21 mouse cellular contexts compared by ENCODE assay signal in genomic region chr5:151164815-151165214, GRCm38 (mm10).
DNase-seq lines count a peak whose midpoint lies in the region; ATAC-seq and TF ChIP-seq lines count a peak whose summit lies in the region.
"Had no signal": no experiment of that assay in that cellular context is flagged by ENCODE, and none has a peak within 500 bp of the region (broad histone marks: within the 10 kb centered on the region; RNA-seq: fewer than 3 reads in every experiment).

No protein-coding gene starts in this region.

- H3K4me1 ChIP-seq in forebrain, embryonic 10.5 days, result peaks cover 26% of the 10 kb centered on the region
- no peaks in the 10 kb centered on the region for H3K4me1 ChIP-seq in forebrain, embryonic 15.5 days
- H3K4me1 ChIP-seq in lung, postnatal 0 days (ENCODE audit: insufficient read depth, low read depth, low read length), result peaks cover 37% of the 10 kb centered on the region; the same call in 1 of the 2 replicates
- H3K4me1 ChIP-seq in intestine, embryonic 14.5 days (replicated peaks; ENCODE audit: control insufficient read depth, insufficient read depth, low read length), result peaks cover 17% of the 10 kb centered on the region; the same call in 1 of the 2 replicates
- peaks cover 25% of the 10 kb centered on the region for H3K4me1 ChIP-seq in stomach, embryonic 16.5 days (ENCODE audit: control insufficient read depth, insufficient read depth, low read length)
- H3K4me1 ChIP-seq: liver, embryonic 12.5 days had no signal

- no peak overlapping the region for H3K4me3 ChIP-seq in forebrain, embryonic 10.5 days
- H3K4me3 ChIP-seq in forebrain, embryonic 15.5 days, result no peak overlapping the region
- no peak overlapping the region for H3K4me3 ChIP-seq in lung, postnatal 0 days (ENCODE audit: low read depth, low read length)
- no peak overlapping the region for H3K4me3 ChIP-seq in intestine, embryonic 14.5 days (ENCODE audit: low read depth, low read length)
- H3K4me3 ChIP-seq in stomach, embryonic 16.5 days (replicated peaks; ENCODE audit: low read length), result no peak overlapping the region
- H3K4me3 ChIP-seq: erythroblast, embryonic 14.5 days; hindbrain, embryonic 15.5 days; liver, embryonic 12.5 days had no signal

- no peaks in the 10 kb centered on the region for H3K9me3 ChIP-seq in forebrain, embryonic 10.5 days
- H3K9me3 ChIP-seq in forebrain, embryonic 15.5 days, result no peaks in the 10 kb centered on the region
- H3K9me3 ChIP-seq in lung, postnatal 0 days (ENCODE audit: low read length), result no peaks in the 10 kb centered on the region
- H3K9me3 ChIP-seq in intestine, embryonic 14.5 days (ENCODE audit: control insufficient read depth, low read length), result no peaks in the 10 kb centered on the region
- no peaks in the 10 kb centered on the region for H3K9me3 ChIP-seq in stomach, embryonic 16.5 days (replicated peaks; ENCODE audit: control insufficient read depth, low read length)
- H3K9me3 ChIP-seq: hindbrain, embryonic 15.5 days; liver, embryonic 12.5 days had no signal

- H3K4me2 ChIP-seq in forebrain, embryonic 15.5 days (replicated peaks), result no peak overlapping the region
- H3K4me2 ChIP-seq in lung, postnatal 0 days (replicated peaks; ENCODE audit: low read depth, low read length), result no peak overlapping the region
- H3K4me2 ChIP-seq in intestine, embryonic 14.5 days (ENCODE audit: low read length), result no peak overlapping the region
- H3K4me2 ChIP-seq in stomach, embryonic 16.5 days (ENCODE audit: low read depth, low read length), result no peak overlapping the region
- H3K4me2 ChIP-seq: heart, embryonic 11.5 days; hindbrain, embryonic 15.5 days; liver, embryonic 12.5 days; lung, embryonic 14.5 days had no signal

- DNase-seq in forebrain, embryonic 10.5 days (ENCODE audit: extremely low spot score, low spot score), result no peak
- DNase-seq in lung, postnatal 0 days (ENCODE audit: low spot score), result no peak
- no peak for DNase-seq in lung, postnatal 4 days
- peak; percentile 37 for DNase-seq in intestine, embryonic 14.5 days (ENCODE audit: low spot score)
- DNase-seq in kidney, postnatal 25 days, result no peak
- DNase-seq in frontal cortex, postnatal 36 days (ENCODE audit: low spot score in 2 of 2), result no peak
- DNase-seq: cerebellum, postnatal 14 days; embryo, embryonic 11 days; forebrain, postnatal 0 days; gastrocnemius, postnatal 10 days; kidney, adult 2 months; kidney, postnatal 4 days; left cerebral cortex, postnatal 4 days; lung, embryonic 14.5 days; thymus, adult 18-20 months had no signal

- TF ChIP-seq EP300 in lung, postnatal 0 days (IDR thresholded peaks at IDR 0.05), result no peak

- no peak for ATAC-seq in forebrain, embryonic 15.5 days (replicated peaks)
- ATAC-seq in lung, postnatal 0 days, result no peak
- 0 out of 2 replicates have a peak, but pooled peaks have one; percentile 45 for ATAC-seq in intestine, embryonic 14.5 days (replicated peaks; ENCODE audit: low FRiP score, low TSS enrichment, low read depth)
- ATAC-seq in stomach, embryonic 16.5 days (ENCODE audit: insufficient read depth, low FRiP score), result 0 out of 2 replicates have a peak, but pooled peaks have one; percentile 21
- ATAC-seq: forebrain, postnatal 0 days; liver, embryonic 12.5 days had no signal

- TF ChIP-seq CTCF in lung, postnatal 0 days (IDR thresholded peaks at IDR 0.05), result no peak

- H3K27ac ChIP-seq in forebrain, embryonic 10.5 days, result peak overlapping the region; percentile 62; the same call in 1 of the 2 replicates
- H3K27ac ChIP-seq in forebrain, embryonic 15.5 days (replicated peaks), result no peak overlapping the region
- H3K27ac ChIP-seq in lung, postnatal 0 days (ENCODE audit: low read length), result peak overlapping the region; percentile 89; the same call in 1 of the 2 replicates
- H3K27ac ChIP-seq in intestine, embryonic 14.5 days (ENCODE audit: low read depth), result no peak overlapping the region
- H3K27ac ChIP-seq in stomach, embryonic 16.5 days (ENCODE audit: low read length), result 0 out of 2 replicates have a peak overlapping the region, but pooled peaks have one; percentile 7
- H3K27ac ChIP-seq: hindbrain, embryonic 15.5 days; liver, embryonic 12.5 days had no signal

- 73% methylated on average over 4 of the region's 4 CpGs for whole genome bisulfite sequencing in forebrain, embryonic 10.5 days
- 74% methylated on average over 4 of the region's 4 CpGs for WGBS in forebrain, embryonic 15.5 days
- 68% methylated on average over 4 of the region's 4 CpGs for WGBS in lung, postnatal 0 days
- 69% methylated on average over 4 of the region's 4 CpGs for WGBS in intestine, embryonic 14.5 days
- WGBS in stomach, embryonic 16.5 days, result 58% methylated on average over 4 of the region's 4 CpGs

- no peak overlapping the region for H3K9ac ChIP-seq in forebrain, embryonic 15.5 days (replicated peaks)
- H3K9ac ChIP-seq in lung, postnatal 0 days (replicated peaks; ENCODE audit: low read depth), result no peak overlapping the region
- no peak overlapping the region for H3K9ac ChIP-seq in intestine, embryonic 14.5 days (ENCODE audit: low read length)
- no peak overlapping the region for H3K9ac ChIP-seq in stomach, embryonic 16.5 days (ENCODE audit: low read length)
- H3K9ac ChIP-seq: forebrain, postnatal 0 days; hindbrain, embryonic 15.5 days; liver, embryonic 12.5 days; lung, embryonic 14.5 days had no signal

- H3K36me3 ChIP-seq in forebrain, embryonic 10.5 days (replicated peaks), result no peaks in the 10 kb centered on the region
- no peaks in the 10 kb centered on the region for H3K36me3 ChIP-seq in forebrain, embryonic 15.5 days
- H3K36me3 ChIP-seq in lung, postnatal 0 days (ENCODE audit: insufficient read depth, low read length), result no peaks in the 10 kb centered on the region
- no peaks in the 10 kb centered on the region for H3K36me3 ChIP-seq in intestine, embryonic 14.5 days (ENCODE audit: control insufficient read depth, insufficient read depth, low read length)
- no peaks in the 10 kb centered on the region for H3K36me3 ChIP-seq in stomach, embryonic 16.5 days (ENCODE audit: control insufficient read depth, insufficient read depth, low read length)
- H3K36me3 ChIP-seq: hindbrain, embryonic 15.5 days; liver, embryonic 12.5 days had no signal

- H3K27me3 ChIP-seq in forebrain, embryonic 10.5 days (ENCODE audit: poor library complexity, severe bottlenecking), result no peaks in the 10 kb centered on the region
- no peaks in the 10 kb centered on the region for H3K27me3 ChIP-seq in forebrain, embryonic 15.5 days
- H3K27me3 ChIP-seq in lung, postnatal 0 days (replicated peaks; ENCODE audit: insufficient read depth, low read length), result no peaks in the 10 kb centered on the region
- no peaks in the 10 kb centered on the region for H3K27me3 ChIP-seq in intestine, embryonic 14.5 days (replicated peaks; ENCODE audit: control insufficient read depth, insufficient read depth, low read length)
- H3K27me3 ChIP-seq in stomach, embryonic 16.5 days (ENCODE audit: control insufficient read depth, insufficient read depth, low read length), result no peaks in the 10 kb centered on the region
- H3K27me3 ChIP-seq: hindbrain, embryonic 15.5 days; liver, embryonic 12.5 days had no signal

Comparison
In these comparisons a context has a peak if more than half of its experiments do, and no peak if none do; other contexts are left out.
1. H3K27ac ChIP-seq: peak in forebrain, embryonic 10.5 days (single experiment), lung, postnatal 0 days (single experiment) and stomach, embryonic 16.5 days (single experiment); none in forebrain, embryonic 15.5 days (single experiment) and intestine, embryonic 14.5 days (single experiment).
2. ATAC-seq: peak in intestine, embryonic 14.5 days (single experiment) and stomach, embryonic 16.5 days (single experiment); none in forebrain, embryonic 15.5 days (single experiment) and lung, postnatal 0 days (single experiment).